Mouse (Mus musculus) neural tube, embryonic 13.5 days (tissue): ENCODE measurements at regions not wholly inside any gene's neighbourhood (a gene's known extent, or its start where the extent isn't known, plus 50 kb on each side); places are given as distances from the start of the nearest gene placed in this dataset.
"Not testable (repeated sequence)": the region's sequence is repeated elsewhere in the genome, so short reads cannot be mapped to it uniquely, and the experiment has no call there.

Experiments
- ATAC-seq: fragments of 200-750 bp; cut with Nextera tagmentation; 2 replicates; pipeline ENCODE4 v1.8.0; 2017; ENCODE audit warnings: low read depth, mild to moderate bottlenecking, moderate TSS enrichment, moderate library complexity
- H3K27ac ChIP-seq: fragments of 300-500 bp; sonication (generic); replicated peaks from 2 replicates; pipeline ENCODE4 v1.5.1; 2015; ENCODE audit warnings: moderate library complexity, mild to moderate bottlenecking, inconsistent platforms
- H3K27me3 ChIP-seq: fragments of 300-500 bp; sonication (generic); 2 replicates; pipeline ENCODE4 v1.6.1; 2015; ENCODE audit warnings: mild to moderate bottlenecking, inconsistent platforms
- H3K36me3 ChIP-seq: fragments of 300-500 bp; sonication (generic); 2 replicates; pipeline ENCODE4 v1.6.1; 2015; ENCODE audit warnings: mild to moderate bottlenecking, inconsistent platforms
- H3K4me1 ChIP-seq: fragments of 300-500 bp; sonication (generic); replicated peaks from 2 replicates; pipeline ENCODE4 v1.6.1; 2015; ENCODE audit warnings: inconsistent platforms
- H3K4me2 ChIP-seq: fragments of 300-500 bp; sonication (generic); 2 replicates; pipeline ENCODE4 v1.6.1; 2015; ENCODE audit warnings: inconsistent platforms, mild to moderate bottlenecking, moderate library complexity
- H3K4me3 ChIP-seq: fragments of 300-500 bp; sonication (generic); 2 replicates; pipeline ENCODE4 v1.5.1; 2015; ENCODE audit warnings: mild to moderate bottlenecking, inconsistent platforms
- H3K9ac ChIP-seq: fragments of 300-500 bp; sonication (generic); 2 replicates; pipeline ENCODE4 v1.6.1; 2015; ENCODE audit warnings: moderate library complexity, mild to moderate bottlenecking, inconsistent platforms
- H3K9me3 ChIP-seq: fragments of 300-500 bp; sonication (generic); 2 replicates; pipeline ENCODE4 v1.6.1; 2016; ENCODE audit warnings: inconsistent platforms
- WGBS: fragments of 180-500 bp; shearing (Covaris S2); methylation state at CpG from one replicate; pipeline ENCODE4 v1.1.7; 2015; 5-methylcytosine and 5-hydroxymethylcytosine counted together

- no peaks in the 10 kb centered on the region for H3K36me3 ChIP-seq
- H3K4me2 ChIP-seq, result no peak overlapping the region
- 81% methylated on average over 4 of the region's 4 CpGs for WGBS
- no peak overlapping the region for H3K27ac ChIP-seq
- no peak overlapping the region for H3K4me3 ChIP-seq
- H3K27me3 ChIP-seq, result no peaks in the 10 kb centered on the region
- ATAC-seq, result no peak
- no peaks in the 10 kb centered on the region for H3K4me1 ChIP-seq
- H3K9me3 ChIP-seq, result no peaks in the 10 kb centered on the region
- no peak overlapping the region for H3K9ac ChIP-seq
Observed at GRCm38 (mm10) chr11:10276224-10276623, 837.8 kb upstream of the Vwc2 start.

GRCm38 (mm10) chr11:10283553-10283952, 830.5 kb upstream of the Vwc2 start:
- ATAC-seq, result no peak
- H3K4me2 ChIP-seq, result no peak overlapping the region

GRCm38 (mm10) chr11:10291996-10292395, 822.0 kb upstream of the Vwc2 start:
- Histone ChIP-seq H3K27ac (no peak overlapping the region), H3K9me3 (no peaks in the 10 kb centered on the region), H3K27me3 (no peaks in the 10 kb centered on the region), H3K4me3 (no peak overlapping the region), H3K4me2 (no peak overlapping the region), H3K9ac (no peak overlapping the region), H3K4me1 (no peaks in the 10 kb centered on the region), H3K36me3 (no peaks in the 10 kb centered on the region)
- no peak for ATAC-seq
- WGBS, result 89% methylated on average over 4 of the region's 4 CpGs

More at GRCm38 (mm10) chr11:10283553-10283952, 830.5 kb upstream of the Vwc2 start:
- Histone ChIP-seq H3K36me3 (no peaks in the 10 kb centered on the region), H3K4me1 (no peaks in the 10 kb centered on the region), H3K27ac (no peak overlapping the region), H3K27me3 (no peaks in the 10 kb centered on the region), H3K9ac (no peak overlapping the region), H3K4me3 (no peak overlapping the region), H3K9me3 (no peaks in the 10 kb centered on the region)

GRCm38 (mm10) chr11:10309023-10309720, 804.9 kb upstream of the Vwc2 start:
- Histone ChIP-seq H3K9me3 (no peaks in the 10 kb centered on the region), H3K4me1 (no peaks in the 10 kb centered on the region), H3K4me2 (no peak overlapping the region), H3K4me3 (no peak overlapping the region), H3K27ac (no peak overlapping the region), H3K27me3 (no peaks in the 10 kb centered on the region), H3K9ac (no peak overlapping the region), H3K36me3 (no peaks in the 10 kb centered on the region)
- peak; percentile 67; the same call in 1 of the 2 replicates for ATAC-seq
- WGBS, result 58% methylated on average over 5 of the region's 5 CpGs

- Histone ChIP-seq H3K4me1 (no peaks in the 10 kb centered on the region), H3K4me3 (no peak overlapping the region)
- no peak for ATAC-seq
Observed at GRCm38 (mm10) chr11:10317427-10317826, 796.6 kb upstream of the Vwc2 start.

GRCm38 (mm10) chr11:10318048-10318759, 795.8 kb upstream of the Vwc2 start:
- H3K27me3 ChIP-seq, result no peaks in the 10 kb centered on the region
- 77% methylated on average over 3 of the region's 3 CpGs for WGBS
- H3K4me3 ChIP-seq, result no peak overlapping the region
- H3K9me3 ChIP-seq, result no peaks in the 10 kb centered on the region
- H3K9ac ChIP-seq, result no peak overlapping the region
- no peak overlapping the region for H3K4me2 ChIP-seq
- H3K27ac ChIP-seq, result no peak overlapping the region
- ATAC-seq, result no peak
- H3K36me3 ChIP-seq, result no peaks in the 10 kb centered on the region
- no peaks in the 10 kb centered on the region for H3K4me1 ChIP-seq

More at GRCm38 (mm10) chr11:10317427-10317826, 796.6 kb upstream of the Vwc2 start:
- no peaks in the 10 kb centered on the region for H3K9me3 ChIP-seq
- no peaks in the 10 kb centered on the region for H3K27me3 ChIP-seq
- WGBS, result 92% methylated on average over 2 of the region's 2 CpGs
- H3K36me3 ChIP-seq, result no peaks in the 10 kb centered on the region
- H3K9ac ChIP-seq, result no peak overlapping the region
- no peak overlapping the region for H3K4me2 ChIP-seq
- H3K27ac ChIP-seq, result no peak overlapping the region

- ATAC-seq, H3K4me1 ChIP-seq, H3K4me2 ChIP-seq, H3K9me3 ChIP-seq, H3K36me3 ChIP-seq, H3K27ac ChIP-seq, H3K4me3 ChIP-seq, H3K27me3 ChIP-seq, H3K9ac ChIP-seq: not testable (repeated sequence)
- WGBS, result 51% methylated on average over 5 of the region's 5 CpGs
Observed at GRCm38 (mm10) chr11:10330253-10330652, 783.8 kb upstream of the Vwc2 start.

- Histone ChIP-seq H3K9me3 (no peaks in the 10 kb centered on the region), H3K27ac (no peak overlapping the region), H3K27me3 (no peaks in the 10 kb centered on the region), H3K4me1 (no peaks in the 10 kb centered on the region), H3K36me3 (no peaks in the 10 kb centered on the region), H3K4me3 (no peak overlapping the region), H3K4me2 (no peak overlapping the region), H3K9ac (no peak overlapping the region)
- no peak for ATAC-seq
- 5% methylated on average over 2 of the region's 2 CpGs for WGBS
Observed at GRCm38 (mm10) chr11:10337781-10338180, 776.2 kb upstream of the Vwc2 start.

GRCm38 (mm10) chr11:10372340-10372739, 741.7 kb upstream of the Vwc2 start:
- H3K27ac ChIP-seq, result no peak overlapping the region
- ATAC-seq, result no peak
- no peak overlapping the region for H3K9ac ChIP-seq
- no peaks in the 10 kb centered on the region for H3K9me3 ChIP-seq
- H3K4me1 ChIP-seq, result no peaks in the 10 kb centered on the region
- no peaks in the 10 kb centered on the region for H3K36me3 ChIP-seq
- no peak overlapping the region for H3K4me2 ChIP-seq
- H3K4me3 ChIP-seq, result no peak overlapping the region
- no peaks in the 10 kb centered on the region for H3K27me3 ChIP-seq
